In genomic region chr7:53115781-53116180, GRCm38 (mm10) we compare ENCODE assay signal across 21 mouse cellular contexts.
"Had no signal": no experiment of that assay in that cellular context is flagged by ENCODE, and none has a peak within 500 bp of the region (broad histone marks: within the 10 kb centered on the region; RNA-seq: fewer than 3 reads in every experiment).

No protein-coding gene starts in this region.

- H3K4me1 ChIP-seq: limb, embryonic 12.5 days; limb, embryonic 15.5 days; neural tube, embryonic 13.5 days; stomach, embryonic 15.5 days had no signal

- H3K4me3 ChIP-seq: limb, embryonic 12.5 days; limb, embryonic 15.5 days; myocyte; neural tube, embryonic 13.5 days; stomach, embryonic 15.5 days had no signal

- H3K27ac ChIP-seq: limb, embryonic 12.5 days; limb, embryonic 15.5 days; liver, embryonic 14.5 days; macrophage; neural tube, embryonic 13.5 days; stomach, embryonic 15.5 days had no signal

- H3K36me3 ChIP-seq: limb, embryonic 12.5 days; limb, embryonic 15.5 days; neural tube, embryonic 13.5 days; stomach, embryonic 15.5 days had no signal

- H3K9ac ChIP-seq: limb, embryonic 12.5 days; limb, embryonic 15.5 days; liver, embryonic 14.5 days; liver, postnatal 0 days; lung, embryonic 14.5 days; neural tube, embryonic 13.5 days; stomach, embryonic 15.5 days had no signal

- H3K4me2 ChIP-seq: limb, embryonic 12.5 days; limb, embryonic 15.5 days; liver, embryonic 11.5 days; lung, embryonic 14.5 days; neural tube, embryonic 13.5 days; stomach, embryonic 15.5 days had no signal

- H3K27me3 ChIP-seq: limb, embryonic 12.5 days; limb, embryonic 15.5 days; neural tube, embryonic 13.5 days; stomach, embryonic 15.5 days had no signal

- H3K9me3 ChIP-seq: limb, embryonic 12.5 days; limb, embryonic 15.5 days; neural tube, embryonic 13.5 days; stomach, embryonic 15.5 days had no signal

- DNase-seq: kidney, adult 18-20 months; kidney, adult 9 months; kidney, postnatal 14 days; kidney, postnatal 4 days; left cerebral cortex, postnatal 4 days; liver, postnatal 0 days; lung, embryonic 14.5 days; right cerebral cortex, adult 18-20 months; right cerebral cortex, postnatal 14 days; right cerebral cortex, postnatal 4 days; thymus, postnatal 25 days had no signal

- ATAC-seq: intestine, embryonic 16.5 days; liver, postnatal 0 days; lung, postnatal 0 days had no signal
